Mouse (Mus musculus) forebrain, embryonic 13.5 days (tissue): ENCODE data around the gene Cdk15. TPM values are rescaled to one million over a fixed set of nuclear protein-coding genes. Genes with fewer than 3 reads are reported as not detected.

Experiments used
- ATAC-seq: fragments of 200-750 bp; cut with Nextera tagmentation; 2 replicates; pipeline ENCODE4 v1.8.0; 2017
- H3K27ac ChIP-seq: fragments of 300-500 bp; sonication (generic); 2 replicates; pipeline ENCODE4 v1.5.1; 2015; ENCODE audit warnings: inconsistent platforms, mild to moderate bottlenecking, moderate library complexity
- H3K27me3 ChIP-seq: fragments of 300-500 bp; sonication (generic); 2 replicates; pipeline ENCODE4 v1.6.1; 2015; ENCODE audit warnings: mild to moderate bottlenecking, inconsistent platforms
- H3K36me3 ChIP-seq: fragments of 300-500 bp; sonication (generic); 2 replicates; pipeline ENCODE4 v1.6.1; 2015; ENCODE audit warnings: mild to moderate bottlenecking, inconsistent platforms; ENCODE audit not compliant: poor library complexity, severe bottlenecking
- H3K4me1 ChIP-seq: fragments of 300-500 bp; sonication (generic); 2 replicates; pipeline ENCODE4 v1.6.1; 2015; ENCODE audit warnings: inconsistent platforms
- H3K4me2 ChIP-seq: fragments of 300-500 bp; sonication (generic); 2 replicates; pipeline ENCODE4 v1.6.1; 2015; ENCODE audit warnings: inconsistent platforms, mild to moderate bottlenecking, moderate library complexity
- H3K4me3 ChIP-seq: fragments of 300-500 bp; sonication (generic); 2 replicates; pipeline ENCODE4 v1.5.1; 2015; ENCODE audit warnings: mild to moderate bottlenecking, inconsistent platforms
- H3K9ac ChIP-seq: fragments of 300-500 bp; sonication (generic); 2 replicates; pipeline ENCODE4 v1.6.1; 2015; ENCODE audit warnings: mild to moderate bottlenecking, inconsistent platforms
- H3K9me3 ChIP-seq: fragments of 300-500 bp; sonication (generic); replicated peaks from 2 replicates; pipeline ENCODE4 v1.6.1; 2016; ENCODE audit warnings: inconsistent platforms
- WGBS: fragments of 180-500 bp; shearing (Covaris S2); methylation state at CpG from one replicate; pipeline ENCODE4 v1.1.7; 2015; 5-methylcytosine and 5-hydroxymethylcytosine counted together
- polyA plus RNA-seq: library from polyadenylated mRNA; unstranded; fragments of >200 nt; fragmentation: Nextera tagmentation; extraction: Ambion mirVana; gene quantifications from 2 replicates; pipeline ENCODE4 v1.2.1, GENCODE M21; 2015

Cdk15 gene
- polyA plus RNA-seq = 0.11 and 0.39 TPM in 2 replicates

DNA sequence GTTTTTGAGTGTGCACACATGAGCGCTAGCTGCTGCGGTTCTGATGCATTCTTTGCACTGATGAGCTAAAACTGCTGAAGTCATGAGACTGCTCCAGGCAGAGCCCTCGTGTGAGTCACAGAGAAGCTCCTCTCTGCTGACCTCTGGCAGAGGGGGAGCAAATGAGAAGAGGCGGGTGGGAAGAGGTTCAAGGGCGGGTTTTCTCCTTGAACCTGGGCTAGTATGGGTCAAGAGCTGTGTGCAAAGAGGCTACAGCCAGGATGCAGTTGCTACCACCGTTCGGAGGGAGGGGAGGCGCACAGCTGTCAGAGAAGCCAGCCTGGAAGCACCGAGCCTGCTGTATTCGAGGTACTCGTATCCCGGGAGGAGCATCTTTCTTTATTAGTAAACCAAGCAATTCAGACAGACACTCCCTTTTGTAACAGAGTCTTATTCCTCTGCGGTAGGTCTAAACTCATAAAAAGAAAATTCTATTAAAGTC is at the start of gene Cdk15:
Gene Cdk15, plus strand, starts transcription at position 156 of the 481 bp plus-strand sequence.
- no peak within 1 kb of the TSS for H3K27ac ChIP-seq

DNA sequence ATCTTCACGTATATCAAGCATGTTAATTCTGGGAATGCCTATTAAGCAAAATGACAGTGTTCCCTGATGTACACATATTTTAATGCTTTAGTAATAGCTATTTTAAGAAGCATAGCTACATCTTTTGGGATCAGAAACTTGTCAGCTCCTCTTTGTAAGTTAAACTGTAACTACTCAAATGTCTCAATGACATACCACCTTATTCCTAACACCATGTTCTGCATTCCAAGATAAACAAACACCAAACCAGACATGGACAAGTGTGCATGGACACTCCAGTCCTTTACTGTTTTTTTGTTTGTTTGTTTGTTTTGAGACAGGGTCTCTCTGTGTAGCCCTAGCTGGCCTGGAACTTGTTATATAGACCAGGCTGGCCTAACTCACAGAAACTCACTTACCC is 48.4 kb upstream of the Cdk15 start:
- Histone ChIP-seq H3K4me1 (no peaks in the 10 kb centered on the region), H3K4me2 (no peak overlapping the region), H3K27me3 (no peaks in the 10 kb centered on the region), H3K27ac (no peak overlapping the region), H3K36me3 (peaks cover 29% of the 10 kb centered on the region), H3K9ac (no peak overlapping the region), H3K4me3 (no peak overlapping the region), H3K9me3 (no peaks in the 10 kb centered on the region)
- 96% methylated on average over 1 of the region's 1 CpGs for WGBS
- no peak for ATAC-seq

More for the DNA sequence above, at the start of gene Cdk15:
- no peak for ATAC-seq
- Histone ChIP-seq H3K4me3 (no peak within 1 kb of the TSS), H3K9me3 (no peaks in the 10 kb centered on the region), H3K36me3 (no peaks in the 10 kb centered on the region), H3K9ac (no peak within 1 kb of the TSS), H3K4me1 (peaks cover 3% of the 10 kb centered on the region), H3K4me2 (no peak within 1 kb of the TSS), H3K27me3 (0 out of 2 replicates have a peak, but pooled peaks cover 8% of the 10 kb centered on the region)
- WGBS = 24% methylated on average over 13 of the region's 13 CpGs

DNA sequence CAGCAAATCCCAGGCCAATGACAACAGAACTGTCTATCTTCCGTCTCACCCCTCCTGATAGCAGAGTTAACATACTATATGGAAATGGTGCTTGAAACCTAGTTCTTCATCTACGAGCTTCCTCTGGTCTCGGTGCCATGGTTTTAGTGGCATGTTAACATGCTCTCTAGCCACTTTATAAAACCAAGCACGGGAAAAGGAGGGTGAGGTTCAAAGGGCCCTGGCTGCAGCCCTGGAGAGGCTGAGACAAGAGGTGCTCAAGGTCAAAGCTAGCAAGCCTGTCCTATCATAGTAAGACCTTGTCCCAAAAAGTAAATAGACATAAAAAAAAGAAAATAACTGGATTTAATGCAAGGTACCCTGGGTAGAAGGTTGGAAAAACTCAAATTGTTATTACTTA is 45.1 kb upstream of the Cdk15 start:
- Histone ChIP-seq H3K4me3 (no peak overlapping the region), H3K4me2 (no peak overlapping the region), H3K27me3 (no peaks in the 10 kb centered on the region), H3K9me3 (no peaks in the 10 kb centered on the region), H3K9ac (no peak overlapping the region), H3K27ac (no peak overlapping the region), H3K36me3 (peaks cover 42% of the 10 kb centered on the region), H3K4me1 (no peaks in the 10 kb centered on the region)
- no peak for ATAC-seq
- WGBS = 86% methylated on average over 4 of the region's 4 CpGs

DNA sequence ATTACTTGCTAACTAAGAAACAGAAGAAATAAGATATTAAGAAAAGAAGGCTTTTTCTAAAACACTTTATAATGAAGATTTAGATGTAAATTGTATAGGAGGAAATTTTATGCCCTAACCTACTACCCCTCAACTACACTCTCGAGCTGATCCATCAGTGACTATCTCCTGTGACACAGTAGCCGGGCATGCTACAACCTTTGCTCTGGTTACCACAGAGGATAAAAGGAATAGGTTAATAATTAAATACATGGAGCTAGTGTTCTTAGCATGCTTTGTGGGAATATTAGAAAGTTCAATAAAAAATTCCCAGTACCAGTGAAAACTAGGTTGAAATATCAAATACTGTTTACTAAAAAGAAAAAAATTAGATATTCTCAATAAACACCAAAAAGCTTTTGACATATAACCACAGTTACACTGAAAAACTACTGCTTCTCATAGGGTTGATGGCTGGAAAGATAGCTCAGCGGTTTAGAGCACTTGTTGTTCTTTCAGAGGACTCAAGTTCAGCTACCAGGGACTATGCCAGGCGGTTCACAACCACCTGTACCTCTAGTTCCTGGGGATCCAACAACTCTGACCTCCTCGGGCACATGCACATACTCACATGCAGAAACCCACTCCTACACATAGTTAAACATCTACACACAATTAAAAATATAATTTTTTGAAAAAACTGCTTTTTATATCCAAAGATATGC is 44.5 kb upstream of the Cdk15 start:
- H3K4me3 ChIP-seq = no peak overlapping the region
- H3K4me1 ChIP-seq = no peaks in the 10 kb centered on the region
- H3K4me2 ChIP-seq = no peak overlapping the region
- ATAC-seq = no peak
- 86% methylated on average over 5 of the region's 5 CpGs for WGBS
- H3K9me3 ChIP-seq = no peaks in the 10 kb centered on the region
- H3K27ac ChIP-seq = no peak overlapping the region
- H3K9ac ChIP-seq = no peak overlapping the region
- peaks cover 43% of the 10 kb centered on the region for H3K36me3 ChIP-seq
- H3K27me3 ChIP-seq = no peaks in the 10 kb centered on the region

DNA sequence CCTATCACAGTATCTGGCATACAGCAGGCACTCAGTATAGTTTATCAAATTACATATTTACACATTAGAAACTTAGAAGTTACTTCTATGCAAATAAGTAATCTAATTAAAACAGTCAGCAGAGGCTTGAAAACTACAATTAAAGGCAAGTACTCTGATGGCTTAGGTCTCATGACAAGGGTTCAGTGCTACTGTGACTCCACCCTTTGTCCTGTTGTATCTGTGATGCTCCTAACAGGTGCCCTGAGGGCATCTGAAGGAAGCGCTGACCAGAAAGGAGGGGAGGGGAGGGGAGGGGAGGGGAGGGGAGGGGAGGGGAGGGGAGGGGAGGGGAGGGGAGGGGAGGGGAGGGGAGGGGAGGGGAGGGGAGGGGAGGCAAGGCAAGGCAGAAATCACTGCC is 43.8 kb upstream of the Cdk15 start:
- peaks cover 47% of the 10 kb centered on the region for H3K36me3 ChIP-seq
- no peaks in the 10 kb centered on the region for H3K9me3 ChIP-seq
- H3K4me2 ChIP-seq = no peak overlapping the region
- H3K27ac ChIP-seq = no peak overlapping the region
- H3K4me1 ChIP-seq = no peaks in the 10 kb centered on the region
- no CpG with 5 or more reads among the region's 1 CpGs for WGBS
- no peak overlapping the region for H3K9ac ChIP-seq
- ATAC-seq = no peak
- no peaks in the 10 kb centered on the region for H3K27me3 ChIP-seq
- H3K4me3 ChIP-seq = no peak overlapping the region

DNA sequence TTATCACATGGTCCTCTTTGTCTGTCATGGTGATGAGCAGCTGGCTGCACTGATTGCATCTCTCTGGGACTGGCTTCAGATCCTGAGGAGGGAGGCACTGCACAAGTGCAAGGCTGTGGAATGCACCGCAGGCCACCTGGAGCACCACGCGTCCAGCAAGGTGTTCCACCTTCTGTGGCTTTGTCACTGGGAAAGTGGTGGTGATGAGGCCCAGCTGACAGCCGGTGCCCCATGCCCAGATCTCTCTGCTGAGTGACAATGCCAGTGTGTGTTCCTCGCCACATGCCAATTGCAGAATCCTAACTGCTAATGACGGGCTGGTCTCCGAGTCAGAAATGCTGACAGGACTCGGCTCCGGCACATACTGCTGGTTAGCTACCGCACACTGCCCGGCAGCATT is 41.3 kb upstream of the Cdk15 start:
- Histone ChIP-seq H3K4me1 (no peaks in the 10 kb centered on the region), H3K27me3 (no peaks in the 10 kb centered on the region), H3K4me3 (no peak overlapping the region), H3K4me2 (no peak overlapping the region), H3K9ac (no peak overlapping the region), H3K27ac (no peak overlapping the region), H3K9me3 (no peaks in the 10 kb centered on the region), H3K36me3 (peaks cover 36% of the 10 kb centered on the region)
- 94% methylated on average over 11 of the region's 11 CpGs for WGBS
- ATAC-seq = no peak

DNA sequence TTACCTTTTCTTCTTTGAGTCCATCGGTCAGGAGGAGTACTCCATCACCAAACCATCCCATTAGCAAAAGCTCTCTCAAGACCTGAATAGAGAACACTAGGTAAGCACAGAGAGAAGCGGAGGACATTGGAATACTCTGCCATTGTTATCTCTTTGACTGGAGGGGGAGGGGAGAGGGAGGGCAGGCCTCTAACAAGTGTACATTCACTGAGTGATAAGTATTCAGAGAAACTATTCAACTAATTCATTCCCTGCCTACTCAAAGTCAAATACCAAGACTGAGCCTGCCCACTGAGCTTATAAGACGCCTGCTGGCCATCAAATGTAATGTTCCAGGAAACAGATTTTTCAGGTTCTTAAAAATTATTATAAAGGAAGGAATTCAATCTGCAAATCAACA is 36.3 kb upstream of the Cdk15 start:
- peaks cover 21% of the 10 kb centered on the region for H3K36me3 ChIP-seq
- H3K27ac ChIP-seq = no peak overlapping the region
- no peaks in the 10 kb centered on the region for H3K9me3 ChIP-seq
- H3K4me1 ChIP-seq = no peaks in the 10 kb centered on the region
- no peak for ATAC-seq
- H3K9ac ChIP-seq = no peak overlapping the region
- H3K27me3 ChIP-seq = no peaks in the 10 kb centered on the region
- no peak overlapping the region for H3K4me3 ChIP-seq
- 61% methylated on average over 3 of the region's 3 CpGs for WGBS
- no peak overlapping the region for H3K4me2 ChIP-seq

DNA sequence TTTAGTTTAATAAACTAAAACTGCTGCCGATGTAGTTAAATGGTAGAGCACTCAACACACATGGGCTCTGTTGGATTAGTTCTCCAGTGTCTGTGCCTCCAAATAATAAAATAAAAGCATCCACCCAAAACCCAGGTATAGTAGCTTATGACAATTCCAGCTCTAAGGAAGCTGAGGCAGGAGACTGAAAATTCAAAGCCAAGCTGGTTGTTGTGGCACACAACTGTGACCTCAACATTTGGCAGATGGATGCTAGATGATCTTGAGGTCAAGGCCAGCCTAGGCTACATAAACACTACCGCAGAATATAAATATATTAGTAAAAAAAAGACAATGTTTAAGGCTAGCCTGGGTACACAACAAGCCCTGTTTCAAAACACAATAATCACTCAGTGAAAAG is 35.1 kb upstream of the Cdk15 start:
- Histone ChIP-seq H3K36me3 (peaks cover 9% of the 10 kb centered on the region), H3K9me3 (no peaks in the 10 kb centered on the region), H3K4me2 (no peak overlapping the region), H3K27me3 (no peaks in the 10 kb centered on the region), H3K4me1 (no peaks in the 10 kb centered on the region), H3K4me3 (no peak overlapping the region), H3K27ac (no peak overlapping the region), H3K9ac (no peak overlapping the region)
- 97% methylated on average over 2 of the region's 2 CpGs for WGBS
- ATAC-seq = no peak

DNA sequence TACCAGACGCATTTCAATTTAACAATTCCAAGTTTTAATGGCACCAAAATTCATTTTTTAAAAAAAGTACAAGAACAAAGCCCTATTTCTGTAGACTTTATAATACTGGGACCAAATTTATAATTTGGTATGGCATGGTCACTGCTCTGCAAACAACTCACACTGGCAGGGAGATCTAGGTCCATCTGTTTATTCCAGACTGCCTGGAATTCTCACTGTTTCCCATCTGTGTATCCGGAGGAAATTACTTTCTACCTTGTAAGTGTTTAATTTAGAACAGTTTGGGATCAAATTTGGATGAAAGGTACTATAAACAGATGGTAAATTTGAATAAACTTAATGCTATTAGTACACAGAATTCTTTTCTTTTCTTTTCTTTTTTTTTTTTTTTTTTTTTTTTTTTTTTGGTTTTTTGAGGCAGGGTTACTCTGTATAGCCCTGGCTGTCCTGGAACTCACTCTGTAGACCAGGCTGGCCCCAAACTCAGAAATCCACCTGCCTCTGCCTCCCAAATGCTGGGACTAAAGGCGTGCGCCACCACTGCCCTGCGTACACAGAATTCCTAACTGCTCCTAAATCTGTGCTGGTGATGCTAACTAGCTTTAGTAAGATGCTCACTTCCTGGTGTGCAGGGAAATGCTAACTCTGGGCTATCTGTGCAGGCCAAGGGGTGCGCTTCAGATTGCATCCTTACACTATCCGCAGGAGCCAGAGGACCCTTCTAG is 34.4 kb upstream of the Cdk15 start:
- Histone ChIP-seq H3K36me3 (peaks cover 7% of the 10 kb centered on the region), H3K4me1 (no peaks in the 10 kb centered on the region), H3K9ac (no peak overlapping the region), H3K9me3 (no peaks in the 10 kb centered on the region), H3K27me3 (no peaks in the 10 kb centered on the region), H3K4me3 (no peak overlapping the region), H3K27ac (no peak overlapping the region), H3K4me2 (no peak overlapping the region)
- 94% methylated on average over 7 of the region's 7 CpGs for WGBS
- no peak for ATAC-seq

DNA sequence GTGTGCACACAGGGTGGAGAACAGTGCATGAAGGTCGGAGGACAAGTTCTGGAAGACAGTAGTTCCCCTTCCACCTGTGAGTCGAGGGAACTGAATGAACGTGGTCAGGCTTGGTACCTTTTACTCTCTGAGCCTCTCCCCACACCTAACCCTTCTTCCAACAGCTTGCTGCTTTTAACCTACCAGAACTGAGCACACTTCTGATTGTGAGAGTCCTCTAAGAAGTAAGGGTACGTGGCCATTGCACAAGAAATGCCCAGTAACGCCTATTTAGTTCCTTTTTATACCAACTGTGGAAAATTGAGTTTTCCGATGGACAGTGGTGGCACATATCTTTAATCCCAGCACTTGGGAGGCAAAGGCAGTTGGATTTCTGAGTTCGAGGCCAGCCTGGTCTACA is 28.2 kb upstream of the Cdk15 start:
- H3K4me1 ChIP-seq = no peaks in the 10 kb centered on the region
- WGBS = 88% methylated on average over 7 of the region's 7 CpGs
- H3K4me2 ChIP-seq = no peak overlapping the region
- H3K9me3 ChIP-seq = no peaks in the 10 kb centered on the region
- no peak overlapping the region for H3K9ac ChIP-seq
- ATAC-seq = no peak
- H3K36me3 ChIP-seq = peaks cover 10% of the 10 kb centered on the region; the same call in 1 of the 2 replicates
- no peaks in the 10 kb centered on the region for H3K27me3 ChIP-seq
- no peak overlapping the region for H3K27ac ChIP-seq
- H3K4me3 ChIP-seq = no peak overlapping the region

DNA sequence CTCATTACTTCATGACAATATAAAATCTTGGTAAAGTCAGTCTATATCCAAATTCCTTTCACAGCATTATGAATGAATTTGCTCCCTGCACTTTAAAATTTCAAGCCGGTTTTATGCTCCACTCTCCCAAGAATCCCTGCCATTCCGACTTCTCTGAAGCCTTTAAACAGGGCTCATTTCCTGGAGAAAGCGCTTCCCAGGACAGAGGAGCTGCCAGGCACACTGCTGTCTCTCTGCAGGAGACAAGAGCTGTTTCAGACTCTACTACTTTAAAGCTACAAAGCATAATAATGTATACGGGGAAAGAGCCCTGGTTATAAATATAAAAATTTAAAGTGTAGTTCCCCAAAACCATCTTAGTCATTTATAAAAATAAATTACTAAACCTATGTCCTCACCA is 27.5 kb upstream of the Cdk15 start:
- Histone ChIP-seq H3K9me3 (no peaks in the 10 kb centered on the region), H3K9ac (no peak overlapping the region), H3K27me3 (no peaks in the 10 kb centered on the region), H3K4me3 (no peak overlapping the region), H3K36me3 (peaks cover 10% of the 10 kb centered on the region; the same call in 1 of the 2 replicates), H3K4me1 (no peaks in the 10 kb centered on the region), H3K27ac (no peak overlapping the region), H3K4me2 (no peak overlapping the region)
- ATAC-seq = no peak
- WGBS = 43% methylated on average over 4 of the region's 4 CpGs

DNA sequence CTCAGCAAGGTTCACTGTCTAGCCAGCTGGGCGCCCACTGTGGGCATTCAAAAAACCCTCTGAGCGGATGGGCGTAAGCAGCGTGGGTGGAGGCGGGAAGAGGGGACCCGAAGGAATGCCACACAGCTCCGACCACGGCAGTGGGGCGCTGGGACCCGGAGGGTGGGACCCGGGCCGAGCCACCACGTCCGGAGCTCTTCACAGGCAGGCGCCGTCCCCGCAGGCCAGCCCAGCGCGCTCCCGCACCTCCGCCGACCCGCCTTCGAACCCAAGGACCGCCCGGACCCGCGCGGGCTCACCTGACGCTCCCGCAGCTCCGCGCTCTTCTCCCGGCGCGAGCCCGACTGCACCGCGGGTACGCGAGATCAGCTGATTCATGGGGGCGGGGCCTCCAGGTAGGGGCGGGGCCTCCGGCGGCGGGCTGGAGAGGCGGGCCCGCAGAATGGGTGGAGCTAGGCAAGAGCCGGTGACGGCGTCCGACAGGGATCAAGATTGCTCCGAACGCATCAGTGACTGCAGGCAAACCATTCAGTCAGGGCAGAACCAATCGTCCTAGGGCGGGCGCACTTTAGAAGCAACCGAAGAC is 19.8 kb upstream of the Cdk15 start, which contains the start of gene Als2:
Gene Als2, minus strand, starts transcription at position 376 of the 586 bp plus-strand sequence.
- Histone ChIP-seq H3K4me2 (peak within 1 kb of the TSS; percentile 69), H3K9me3 (0 out of 2 replicates have a peak, but pooled peaks cover 4% of the 10 kb centered on the region), H3K9ac (peak within 1 kb of the TSS; percentile 80), H3K36me3 (no peaks in the 10 kb centered on the region), H3K4me3 (peak within 1 kb of the TSS; percentile 78), H3K4me1 (peaks cover 4% of the 10 kb centered on the region; the same call in 1 of the 2 replicates), H3K27ac (0 out of 2 replicates have a peak within 1 kb of the TSS, but pooled peaks have one; percentile 8), H3K27me3 (no peaks in the 10 kb centered on the region)
- under 1% methylated on average over 41 of the region's 58 CpGs for WGBS
- peak; percentile 98 for ATAC-seq
